8 mouse cellular contexts compared by ENCODE assay signal in genomic region chr14:119006441-119007102, GRCm38 (mm10).
DNase-seq lines count a peak whose midpoint lies in the region; ATAC-seq and TF ChIP-seq lines count a peak whose summit lies in the region.

No protein-coding gene starts in this region.

- H3K4me1 ChIP-seq in heart, adult 2 months (ENCODE audit: control insufficient read depth, insufficient read depth, low read length): no peaks in the 10 kb centered on the region
- H3K4me1 ChIP-seq in embryonic facial prominence, embryonic 15.5 days: peaks cover 4% of the 10 kb centered on the region; the same call in 1 of the 2 replicates
- H3K4me1 ChIP-seq in kidney, embryonic 16.5 days (ENCODE audit: insufficient read depth, low read length): peaks cover 6% of the 10 kb centered on the region; the same call in 1 of the 2 replicates

- no peak for DNase-seq in heart, adult 2 months
- DNase-seq in heart, postnatal 25 days (ENCODE audit: low spot score): no peak
- DNase-seq in ES-CJ7 (ENCODE audit: low read depth, low spot score) (peak; percentile 42), adipocyte (ENCODE audit: low spot score) (no peak)
- peak; percentile 52 for DNase-seq in naive thymus-derived CD4-positive, alpha-beta T cell, adult 2 months (ENCODE audit: low read depth)
- DNase-seq in ovary, postnatal 10 days (ENCODE audit: low spot score): no peak

- peak overlapping the region; percentile 46 for H3K9ac ChIP-seq in heart, adult 2 months (ENCODE audit: low read depth, low read length)
- H3K9ac ChIP-seq in embryonic facial prominence, embryonic 15.5 days: peak overlapping the region; percentile 33
- H3K9ac ChIP-seq in kidney, embryonic 16.5 days (replicated peaks; ENCODE audit: low read length): peak overlapping the region; percentile 45

- no peak for TF ChIP-seq EP300 in heart, adult 2 months (IDR thresholded peaks at IDR 0.05; ENCODE audit: insufficient read depth, low read depth, low read length)

- intact Hi-C loops in heart, adult 2 months (cut with DNase I): loop anchor here (1.0 kb wide), 1 partner anchor 68 kb away; no protein-coding TSS in a partner anchor
- intact Hi-C loops in heart, postnatal 25 days (cut with DNase I): loop anchor here (5.0 kb wide), 1 partner anchor 69 kb away; the partner anchor contains the start of gene Dnajc3

- H3K4me3 ChIP-seq in heart, adult 2 months: peak overlapping the region; percentile 60
- H3K4me3 ChIP-seq in embryonic facial prominence, embryonic 15.5 days (replicated peaks): peak overlapping the region; percentile 52
- H3K4me3 ChIP-seq in kidney, embryonic 16.5 days (ENCODE audit: low read length): peak overlapping the region; percentile 49

- no peaks in the 10 kb centered on the region for H3K79me2 ChIP-seq in heart, adult 2 months (replicated peaks; ENCODE audit: control insufficient read depth, insufficient read depth, low read length)

- no peak for TF ChIP-seq POLR2A in heart, adult 2 months (IDR thresholded peaks at IDR 0.05; ENCODE audit: insufficient read depth, low read depth, low read length)

- H3K27ac ChIP-seq in heart, adult 2 months: peak overlapping the region; percentile 78
- peak overlapping the region; percentile 85 for H3K27ac ChIP-seq in embryonic facial prominence, embryonic 15.5 days (replicated peaks)
- peak overlapping the region; percentile 80 for H3K27ac ChIP-seq in kidney, embryonic 16.5 days (ENCODE audit: low read length)

- peak overlapping the region; percentile 84 for H3K4me2 ChIP-seq in embryonic facial prominence, embryonic 15.5 days (replicated peaks)
- peak overlapping the region; percentile 62 for H3K4me2 ChIP-seq in kidney, embryonic 16.5 days (replicated peaks; ENCODE audit: low read depth, low read length)

- 2% methylated on average over 49 of the region's 49 CpGs for WGBS in heart, adult 2 months
- 4% methylated on average over 49 of the region's 49 CpGs for WGBS in embryonic facial prominence, embryonic 15.5 days
- 1% methylated on average over 49 of the region's 49 CpGs for WGBS in kidney, embryonic 16.5 days

- no peak for ATAC-seq in embryonic facial prominence, embryonic 15.5 days (ENCODE audit: insufficient number of reproducible peaks, low FRiP score, low TSS enrichment, low read depth)
- ATAC-seq in kidney, embryonic 16.5 days (ENCODE audit: low FRiP score, low TSS enrichment): no peak

- H3K36me3 ChIP-seq in heart, adult 2 months (ENCODE audit: control insufficient read depth, insufficient read depth, low read length): no peaks in the 10 kb centered on the region
- peaks cover 7% of the 10 kb centered on the region; the same call in 1 of the 2 replicates for H3K36me3 ChIP-seq in embryonic facial prominence, embryonic 15.5 days
- peaks cover 5% of the 10 kb centered on the region for H3K36me3 ChIP-seq in kidney, embryonic 16.5 days (ENCODE audit: insufficient read depth, low read length)

- H3K27me3 ChIP-seq in heart, adult 2 months (ENCODE audit: control insufficient read depth, insufficient read depth, low read length): no peaks in the 10 kb centered on the region
- no peaks in the 10 kb centered on the region for H3K27me3 ChIP-seq in embryonic facial prominence, embryonic 15.5 days
- no peaks in the 10 kb centered on the region for H3K27me3 ChIP-seq in kidney, embryonic 16.5 days (ENCODE audit: insufficient read depth, low read length)

- no peak for TF ChIP-seq CTCF in heart, adult 2 months (IDR thresholded peaks at IDR 0.05)

- H3K9me3 ChIP-seq in embryonic facial prominence, embryonic 15.5 days (replicated peaks): no peaks in the 10 kb centered on the region
- no peaks in the 10 kb centered on the region for H3K9me3 ChIP-seq in kidney, embryonic 16.5 days (ENCODE audit: low read length)

Comparison
In these comparisons a context has a peak if more than half of its experiments do, and no peak if none do; other contexts are left out.
1. DNase-seq: peak in ES-CJ7 (single experiment) and naive thymus-derived CD4-positive, alpha-beta T cell, adult 2 months (single experiment); none in heart, adult 2 months (0 of 2), heart, postnatal 25 days (single experiment), adipocyte (single experiment) and ovary, postnatal 10 days (single experiment).
2. Peak in every context shown above with its lines, with median percentiles within 50 percentile points of each other: H3K27ac ChIP-seq, H3K4me3 ChIP-seq and H3K9ac ChIP-seq.